Mouse (Mus musculus) kidney, embryonic 14.5 days (tissue): Measurements from ENCODE around the gene Ear6. TPM values are rescaled to one million over a fixed set of nuclear protein-coding genes. Genes with fewer than 3 reads are reported as not detected.
"Not testable (repeated sequence)": the region's sequence is repeated elsewhere in the genome, so short reads cannot be mapped to it uniquely, and the experiment has no call there.

ENCODE experiments used
- ATAC-seq: fragments of 200-750 bp; cut with Nextera tagmentation; 2 replicates; pipeline ENCODE4 v1.8.0; 2017; ENCODE audit warnings: moderate number of reproducible peaks, mild to moderate bottlenecking, moderate TSS enrichment, moderate library complexity; ENCODE audit not compliant: low FRiP score, low TSS enrichment
- H3K27ac ChIP-seq: fragments of 300-500 bp; sonication (generic); 2 replicates; pipeline ENCODE4 v1.5.1; 2014; ENCODE audit warnings: low read depth, mild to moderate bottlenecking, low read length, moderate library complexity, mixed read lengths
- H3K27me3 ChIP-seq: fragments of 300-500 bp; sonication (generic); 2 replicates; pipeline ENCODE4 v1.6.1; 2014; ENCODE audit warnings: mild to moderate bottlenecking, low read length; ENCODE audit not compliant: control insufficient read depth, insufficient read depth
- H3K36me3 ChIP-seq: fragments of 300-500 bp; sonication (generic); 2 replicates; pipeline ENCODE4 v1.6.1; 2014; ENCODE audit warnings: low read length, mixed read lengths; ENCODE audit not compliant: control insufficient read depth, insufficient read depth
- H3K4me1 ChIP-seq: fragments of 300-500 bp; sonication (generic); 2 replicates; pipeline ENCODE4 v1.6.1; 2014; ENCODE audit warnings: low read length, mixed read lengths; ENCODE audit not compliant: control insufficient read depth, insufficient read depth
- H3K4me2 ChIP-seq: fragments of 300-500 bp; sonication (generic); replicated peaks from 2 replicates; pipeline ENCODE4 v1.6.1; 2014; ENCODE audit warnings: low read depth, mild to moderate bottlenecking, low read length
- H3K4me3 ChIP-seq: fragments of 300-500 bp; sonication (generic); 2 replicates; pipeline ENCODE4 v1.5.1; 2014; ENCODE audit warnings: mild to moderate bottlenecking, low read length
- H3K9ac ChIP-seq: fragments of 300-500 bp; sonication (generic); 2 replicates; pipeline ENCODE4 v1.6.1; 2014; ENCODE audit warnings: low read depth, mild to moderate bottlenecking, low read length, moderate library complexity
- H3K9me3 ChIP-seq: fragments of 300-500 bp; sonication (generic); 2 replicates; pipeline ENCODE4 v1.6.1; 2016; ENCODE audit warnings: low read length; ENCODE audit not compliant: control insufficient read depth
- WGBS: fragments of 180-500 bp; shearing (Covaris S2); extraction: QIAGEN DNeasy Blood & Tissue Kit; methylation state at CpG from one replicate; pipeline ENCODE4 v1.1.7; 2014; 5-methylcytosine and 5-hydroxymethylcytosine counted together
- polyA plus RNA-seq: library from polyadenylated mRNA; unstranded; fragments of >200 nt; fragmentation: Nextera tagmentation; extraction: Ambion mirVana; gene quantifications from 2 replicates; pipeline ENCODE4 v1.2.1, GENCODE M21; 2014

Ear6 gene
- polyA plus RNA-seq, 1 experiment from 2014 or later, result not detected

DNA sequence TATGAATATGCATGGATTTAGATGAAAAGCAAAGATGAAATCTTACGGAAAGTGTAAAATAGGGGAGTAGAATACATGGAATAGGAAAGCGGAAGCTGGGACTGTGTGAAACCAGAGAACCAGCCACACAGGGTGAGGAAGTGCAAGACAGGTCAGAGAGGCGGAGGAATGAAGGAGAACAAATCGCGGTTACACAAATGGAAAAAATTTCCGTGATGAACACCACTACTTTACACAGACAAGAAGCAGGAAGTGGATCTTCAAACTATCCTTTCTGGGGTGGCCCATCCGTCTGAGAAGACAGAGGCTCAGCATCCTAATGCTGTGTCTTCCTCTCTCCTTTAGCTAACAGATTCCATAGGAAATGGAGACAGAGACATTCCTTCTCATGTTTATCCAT lies 1.8 kb downstream of the Ear6 start:
- H3K36me3 ChIP-seq, ATAC-seq, H3K27ac ChIP-seq, H3K9me3 ChIP-seq, H3K9ac ChIP-seq, H3K4me2 ChIP-seq, H3K4me3 ChIP-seq, H3K27me3 ChIP-seq, H3K4me1 ChIP-seq: not testable (repeated sequence)
- 77% methylated on average over 7 of the region's 7 CpGs for WGBS

DNA sequence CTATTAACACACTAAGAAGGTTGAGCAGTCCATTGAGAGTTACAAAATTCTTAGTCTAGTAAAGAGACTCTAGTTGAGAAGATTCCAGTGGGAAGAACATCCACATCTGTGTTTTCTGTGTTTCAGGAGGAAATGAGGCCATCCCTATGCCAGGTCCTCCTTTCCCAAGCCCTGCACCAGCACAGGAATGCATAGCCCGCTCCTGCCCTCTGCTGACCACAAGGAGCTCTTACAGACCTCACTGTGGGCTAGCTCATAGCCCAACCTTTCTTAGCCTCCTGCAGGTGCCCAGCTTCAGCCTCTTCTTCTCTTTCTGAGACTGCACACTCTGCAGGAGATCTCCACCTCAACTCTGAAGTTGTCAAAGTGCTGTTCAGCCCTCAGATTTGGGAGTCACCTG lies 10.1 kb downstream of the Ear6 start:
- not testable (repeated sequence) for H3K27me3 ChIP-seq, H3K9me3 ChIP-seq, H3K9ac ChIP-seq, H3K4me1 ChIP-seq, H3K4me3 ChIP-seq, H3K4me2 ChIP-seq, H3K36me3 ChIP-seq, H3K27ac ChIP-seq
- WGBS, result 5% methylated on average over 1 of the region's 1 CpGs
- peak; percentile 61; the same call in 1 of the 2 replicates for ATAC-seq

DNA sequence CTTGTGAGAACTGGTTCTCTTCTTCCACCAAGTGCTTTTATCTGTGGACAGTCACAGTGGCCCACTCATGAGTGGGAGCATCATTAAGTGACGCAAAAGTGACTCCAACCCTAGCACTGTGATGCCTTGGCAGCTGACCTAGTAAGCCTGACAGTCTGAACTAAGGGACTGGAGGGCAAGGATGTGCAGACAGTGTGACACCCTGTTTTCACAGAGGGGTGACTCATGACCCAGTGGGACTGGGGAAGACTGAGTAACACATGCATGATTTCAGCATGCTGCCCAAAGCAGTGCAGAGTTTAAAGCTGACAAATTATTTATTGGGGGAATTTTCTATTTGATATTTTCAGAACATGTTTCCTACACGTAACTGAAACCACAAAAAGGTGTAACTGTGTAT lies 17.3 kb downstream of the Ear6 start:
- H3K4me2 ChIP-seq, result no peak overlapping the region
- ATAC-seq, result no peak
- no peak overlapping the region for H3K27ac ChIP-seq
- H3K36me3 ChIP-seq, result no peaks in the 10 kb centered on the region
- H3K4me3 ChIP-seq, result no peak overlapping the region
- no peaks in the 10 kb centered on the region for H3K4me1 ChIP-seq
- 93% methylated on average over 2 of the region's 2 CpGs for WGBS
- no peaks in the 10 kb centered on the region for H3K27me3 ChIP-seq
- H3K9me3 ChIP-seq, result no peaks in the 10 kb centered on the region
- no peak overlapping the region for H3K9ac ChIP-seq

DNA sequence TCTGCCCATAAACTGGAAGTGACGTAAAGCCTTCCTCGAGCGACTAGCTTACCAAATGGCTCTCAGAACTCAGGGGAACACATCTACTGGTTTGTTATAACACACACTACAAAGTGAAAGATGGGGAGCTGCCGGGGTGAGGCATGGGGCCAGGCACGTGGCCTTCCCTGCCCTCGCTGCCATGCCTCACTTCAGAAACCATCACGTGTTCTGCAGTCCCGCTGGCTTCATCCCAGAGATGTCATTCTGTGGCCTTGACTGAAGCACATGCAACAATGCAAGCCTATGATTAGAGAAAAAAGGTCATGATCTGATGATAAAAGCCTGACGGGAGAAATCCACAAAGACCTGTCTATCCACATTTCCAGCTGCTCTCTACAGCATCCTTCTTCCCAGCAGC lies 18.2 kb downstream of the Ear6 start:
- Histone ChIP-seq H3K4me2 (no peak overlapping the region), H3K9me3 (no peaks in the 10 kb centered on the region), H3K9ac (no peak overlapping the region), H3K4me1 (no peaks in the 10 kb centered on the region), H3K27me3 (no peaks in the 10 kb centered on the region), H3K27ac (no peak overlapping the region), H3K4me3 (no peak overlapping the region), H3K36me3 (no peaks in the 10 kb centered on the region)
- no peak for ATAC-seq
- 70% methylated on average over 9 of the region's 9 CpGs for WGBS

DNA sequence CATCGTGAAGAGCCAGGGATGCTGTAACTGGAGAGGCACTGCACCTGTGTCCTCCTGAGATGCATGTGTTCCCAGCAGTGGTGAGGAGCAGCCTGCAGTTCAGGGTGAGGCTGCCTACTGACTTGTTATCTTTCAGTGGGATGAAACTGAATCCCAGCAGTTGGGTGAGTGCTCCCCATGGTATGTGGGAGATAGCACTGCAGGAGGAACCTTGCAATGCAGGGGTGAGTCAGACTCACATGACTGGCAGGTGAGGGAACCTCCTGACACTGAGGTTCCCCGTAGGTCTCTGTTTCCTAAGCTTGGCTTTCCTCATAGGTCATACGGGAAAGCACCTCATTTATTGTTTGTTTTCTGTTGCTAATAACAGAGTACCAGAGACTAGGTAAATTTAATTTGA lies 24.0 kb downstream of the Ear6 start:
- H3K4me2 ChIP-seq, result no peak overlapping the region
- no peaks in the 10 kb centered on the region for H3K27me3 ChIP-seq
- H3K36me3 ChIP-seq, result no peaks in the 10 kb centered on the region
- H3K27ac ChIP-seq, result no peak overlapping the region
- H3K4me1 ChIP-seq, result no peaks in the 10 kb centered on the region
- no peak overlapping the region for H3K9ac ChIP-seq
- 69% methylated on average over 3 of the region's 3 CpGs for WGBS
- no peaks in the 10 kb centered on the region for H3K9me3 ChIP-seq
- no peak overlapping the region for H3K4me3 ChIP-seq
- ATAC-seq, result peak; percentile 40; the same call in 1 of the 2 replicates

DNA sequence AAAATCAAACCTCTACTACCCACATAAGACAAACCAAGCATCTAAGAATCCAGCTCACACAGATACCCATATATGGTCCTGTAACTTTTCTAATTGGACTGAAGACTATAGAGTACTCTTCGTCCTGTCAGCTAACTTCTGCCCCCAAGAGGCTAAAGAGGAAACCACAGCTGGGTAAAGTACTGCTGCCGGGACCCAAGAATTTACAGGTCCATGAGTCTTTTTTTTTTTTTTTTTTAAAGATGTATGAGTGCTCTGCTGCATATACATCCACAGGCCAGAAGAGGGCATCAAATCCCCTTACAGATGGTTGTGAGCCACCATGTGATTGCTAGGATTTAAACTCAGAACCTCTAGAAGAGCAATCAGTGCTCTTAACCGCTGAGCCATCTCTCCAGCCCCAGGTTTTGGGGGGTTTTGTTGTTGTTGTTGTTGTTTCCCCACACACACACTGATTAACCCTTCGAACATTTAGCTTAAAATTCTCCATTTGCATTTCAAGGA lies 30.1 kb downstream of the Ear6 start:
- H3K27ac ChIP-seq, result peak overlapping the region; percentile 78
- under 1% methylated on average over 4 of the region's 4 CpGs for WGBS
- peak; percentile 54 for ATAC-seq

DNA sequence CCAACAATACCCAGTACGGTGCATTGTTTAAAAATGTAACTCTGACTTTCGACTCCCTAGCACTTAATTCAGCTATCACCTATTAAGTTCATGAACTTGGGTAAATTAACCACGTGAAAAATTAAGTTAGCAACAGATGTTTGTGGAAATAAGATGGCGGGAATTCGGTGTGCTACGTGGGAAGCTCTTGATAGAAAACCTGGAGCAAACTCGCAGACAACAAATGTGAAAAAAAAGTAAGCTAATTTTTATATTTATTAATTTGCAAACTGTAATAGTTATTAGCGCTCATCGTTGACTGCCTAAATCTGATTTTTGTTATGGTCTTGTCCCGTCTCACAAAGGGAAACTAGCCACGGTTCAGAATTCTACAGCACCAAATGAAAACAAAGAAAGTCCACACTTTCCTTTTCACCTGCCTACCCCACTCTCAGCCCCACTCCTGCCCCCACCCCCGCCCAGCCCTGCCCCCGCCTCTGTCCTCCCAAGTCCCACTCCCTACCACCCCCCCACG lies 30.6 kb downstream of the Ear6 start:
- peak overlapping the region; percentile 42 for H3K9ac ChIP-seq
- peak; percentile 43 for ATAC-seq

More for the DNA sequence above, 30.1 kb downstream of the Ear6 start:
- Histone ChIP-seq H3K27me3 (no peaks in the 10 kb centered on the region), H3K4me1 (peaks cover 12% of the 10 kb centered on the region; the same call in 1 of the 2 replicates), H3K36me3 (peaks cover 23% of the 10 kb centered on the region), H3K9ac (peak overlapping the region; percentile 42; the same call in 1 of the 2 replicates), H3K4me2 (peak overlapping the region; percentile 87), H3K9me3 (no peaks in the 10 kb centered on the region), H3K4me3 (peak overlapping the region; percentile 84)

DNA sequence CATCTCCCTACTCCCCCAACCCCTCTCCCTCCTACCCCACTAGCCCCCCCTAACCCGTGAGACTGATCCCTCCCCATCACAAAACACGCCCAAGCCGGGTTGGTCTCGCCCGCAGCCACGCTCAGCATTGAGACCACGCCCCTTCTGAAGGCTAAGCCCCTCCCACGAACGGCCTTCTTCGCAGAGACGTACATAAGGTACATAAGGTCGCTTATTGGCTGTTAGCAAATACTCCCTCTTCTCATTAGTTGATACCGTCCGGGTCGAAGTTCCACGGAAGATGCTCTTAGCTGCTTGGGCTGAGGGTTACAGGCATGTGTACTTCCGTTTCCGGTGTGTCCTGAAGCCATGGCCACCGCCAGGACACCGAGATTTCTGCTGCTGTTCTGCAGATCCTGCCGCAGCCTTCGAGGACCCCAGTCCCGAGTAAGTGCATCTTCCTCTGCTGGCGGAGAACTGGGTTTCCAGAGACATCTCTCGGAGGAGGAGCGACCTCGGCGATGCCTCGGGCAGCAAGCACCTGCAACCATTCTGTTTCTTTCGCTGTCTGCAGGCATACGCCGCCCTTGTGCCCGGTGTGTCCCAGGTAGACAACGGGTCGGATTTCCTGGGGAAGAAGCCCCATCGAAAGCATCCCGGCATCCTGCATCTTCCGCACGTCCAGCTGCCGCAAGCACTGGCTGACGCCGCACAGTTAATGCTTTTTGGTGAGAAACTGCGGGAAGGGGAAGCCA lies 31.3 kb downstream of the Ear6 start, which contains the start of gene Mettl17:
Gene Mettl17, plus strand, starts transcription at position 245 of the 734 bp plus-strand sequence.
- Histone ChIP-seq H3K27me3 (no peaks in the 10 kb centered on the region), H3K27ac (peak within 1 kb of the TSS; percentile 78), H3K36me3 (peaks cover 35% of the 10 kb centered on the region), H3K9me3 (no peaks in the 10 kb centered on the region), H3K4me2 (peak within 1 kb of the TSS; percentile 87), H3K4me3 (peak within 1 kb of the TSS; percentile 84), H3K4me1 (peaks cover 12% of the 10 kb centered on the region; the same call in 1 of the 2 replicates), H3K9ac (peak within 1 kb of the TSS; percentile 81)
- WGBS, result under 1% methylated on average over 43 of the region's 43 CpGs
- ATAC-seq, result peak; percentile 98

More for the DNA sequence above, 30.6 kb downstream of the Ear6 start:
- H3K4me1 ChIP-seq, result peaks cover 12% of the 10 kb centered on the region; the same call in 1 of the 2 replicates
- no peaks in the 10 kb centered on the region for H3K9me3 ChIP-seq
- H3K36me3 ChIP-seq, result peaks cover 28% of the 10 kb centered on the region
- peak overlapping the region; percentile 87 for H3K4me2 ChIP-seq
- WGBS, result 2% methylated on average over 14 of the region's 14 CpGs
- H3K27ac ChIP-seq, result peak overlapping the region; percentile 78
- H3K4me3 ChIP-seq, result peak overlapping the region; percentile 84
- no peaks in the 10 kb centered on the region for H3K27me3 ChIP-seq

DNA sequence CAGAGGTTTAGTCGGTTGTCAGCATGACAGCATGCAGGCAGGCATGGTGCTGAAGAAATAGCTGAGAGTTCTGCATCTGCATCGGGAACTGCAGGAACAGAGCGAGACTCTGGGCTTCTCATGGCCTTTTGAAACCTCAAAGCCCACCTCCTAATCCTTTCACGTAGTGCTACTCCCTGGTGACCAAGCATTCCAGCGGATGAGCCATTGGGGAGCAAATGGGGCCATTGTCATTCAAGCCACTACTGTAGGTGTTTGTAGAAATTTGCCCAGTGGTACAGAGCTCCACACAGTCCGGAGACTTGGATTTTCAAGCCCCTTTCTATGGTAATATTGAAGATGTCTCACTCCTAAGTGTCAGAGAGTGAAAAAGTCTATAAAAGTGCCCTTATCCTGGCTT lies 32.6 kb downstream of the Ear6 start:
- peak overlapping the region; percentile 87; the same call in 1 of the 2 replicates for H3K4me2 ChIP-seq
- 75% methylated on average over 6 of the region's 6 CpGs for WGBS
- ATAC-seq, result no peak

More for the DNA sequence above, 32.6 kb downstream of the Ear6 start:
- Histone ChIP-seq H3K4me3 (peak overlapping the region; percentile 84; the same call in 1 of the 2 replicates), H3K27me3 (no peaks in the 10 kb centered on the region), H3K9me3 (no peaks in the 10 kb centered on the region), H3K27ac (no peak overlapping the region), H3K36me3 (peaks cover 46% of the 10 kb centered on the region), H3K9ac (0 out of 2 replicates have a peak overlapping the region, but pooled peaks have one; percentile 7), H3K4me1 (peaks cover 12% of the 10 kb centered on the region; the same call in 1 of the 2 replicates)
